Mouse (Mus musculus): ENCODE results near the gene Bco1.
A peak's percentile ranks its signal among the peaks of the same experiment; 100 is the strongest.

DNA sequence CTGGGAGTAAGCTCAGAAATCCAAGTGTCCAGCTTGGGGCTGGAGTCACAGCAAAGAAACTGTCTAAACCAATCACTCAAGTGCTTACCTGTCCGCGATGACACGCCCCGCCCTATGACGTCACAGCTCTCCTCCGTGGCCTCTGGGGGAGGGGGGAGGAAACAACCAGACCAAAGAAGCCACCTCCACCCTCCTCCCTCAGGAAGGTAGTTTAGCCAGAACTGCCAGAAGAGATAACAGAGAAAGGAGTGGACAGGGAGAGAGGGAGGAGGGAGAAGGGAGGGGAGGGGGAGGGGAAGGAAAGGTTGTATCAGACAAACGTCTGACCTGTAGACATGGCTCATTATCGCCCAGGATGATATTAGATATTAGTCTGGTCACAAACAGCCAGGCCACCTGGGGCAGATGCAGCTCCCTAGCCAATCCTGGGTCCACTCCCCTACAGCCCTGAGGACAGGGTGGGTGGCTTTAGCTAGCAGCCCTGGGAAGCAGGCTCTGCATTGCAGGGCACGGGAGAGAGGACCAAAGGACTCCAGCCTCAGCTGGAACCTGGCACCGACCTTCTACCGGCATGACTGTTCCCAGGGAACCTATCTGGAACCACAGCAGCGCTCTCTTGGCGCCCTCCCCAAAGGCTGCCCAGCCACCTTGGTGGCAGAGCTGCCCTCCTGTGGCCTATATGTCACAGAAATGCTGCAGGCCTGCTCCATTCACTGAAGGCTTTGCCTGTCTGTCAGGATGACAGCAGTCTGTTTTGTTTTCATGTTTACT lies 20.2 kb downstream of the Bco1 start:
- peak; percentile 54 for TF ChIP-seq CTCF (IDR thresholded peaks at IDR 0.05)
- TF ChIP-seq POLR2A (IDR thresholded peaks at IDR 0.05; ENCODE audit: insufficient read depth, low read depth, low read length): no peak

All from heart, adult 2 months (tissue).